Mouse (Mus musculus): ENCODE data around the gene Ptafr.

GRCm38 (mm10) chr4:132590642-132591041 is 26.8 kb downstream of the Ptafr start:
- no peak for TF ChIP-seq POLR2A (IDR thresholded peaks at IDR 0.05; ENCODE audit: insufficient read depth, low read length)
- no peak for TF ChIP-seq CTCF (IDR thresholded peaks at IDR 0.05; ENCODE audit: low read depth, low read length)
- TF ChIP-seq EP300 (IDR thresholded peaks at IDR 0.05; ENCODE audit: insufficient read depth, low read depth, low read length), result no peak
